Mouse (Mus musculus): ENCODE measurements around the gene Gm20388.

The Gm20388 gene

DNA sequence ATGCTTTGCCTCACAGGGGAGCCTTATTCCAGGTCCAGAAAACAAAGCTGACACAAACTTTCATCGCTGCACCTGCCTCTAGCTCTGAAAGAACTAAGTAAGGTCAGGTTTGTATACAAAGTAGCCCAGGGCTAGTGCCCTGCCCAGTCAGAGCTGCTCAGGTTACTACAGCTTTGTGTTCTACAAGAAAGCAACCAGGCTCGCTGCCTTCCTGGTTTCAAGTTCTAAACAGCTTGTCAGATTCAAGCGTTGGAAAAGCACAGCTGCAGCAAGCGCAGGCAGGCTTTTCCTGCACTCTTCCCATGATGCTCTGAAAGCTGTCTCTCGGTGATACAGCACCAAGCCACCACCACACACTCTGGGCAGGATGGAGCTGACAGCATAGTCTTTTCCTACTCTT lies 4286.2 kb downstream of the Gm20388 start:
- DNase-seq = no peak

DNA sequence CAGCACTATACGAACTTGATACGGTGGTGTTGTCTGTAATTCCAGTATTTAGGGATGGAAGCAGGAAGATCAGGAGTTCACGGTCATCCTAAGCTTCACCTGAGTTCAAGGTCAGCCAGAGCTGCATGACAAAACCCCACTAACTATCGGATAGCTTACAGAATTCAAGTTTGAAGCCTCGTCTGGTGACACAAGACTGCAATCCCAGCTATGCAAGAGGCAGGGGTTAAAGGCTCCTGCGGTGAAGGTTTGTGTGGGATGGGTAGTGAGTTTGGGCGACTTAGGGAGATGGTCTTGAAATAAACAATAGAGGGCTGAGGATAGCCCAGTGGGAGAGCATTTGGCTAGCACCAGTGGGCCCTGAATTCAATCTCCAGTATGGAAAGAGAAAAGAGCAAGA lies 4287.6 kb downstream of the Gm20388 start:
- no peak for DNase-seq

DNA sequence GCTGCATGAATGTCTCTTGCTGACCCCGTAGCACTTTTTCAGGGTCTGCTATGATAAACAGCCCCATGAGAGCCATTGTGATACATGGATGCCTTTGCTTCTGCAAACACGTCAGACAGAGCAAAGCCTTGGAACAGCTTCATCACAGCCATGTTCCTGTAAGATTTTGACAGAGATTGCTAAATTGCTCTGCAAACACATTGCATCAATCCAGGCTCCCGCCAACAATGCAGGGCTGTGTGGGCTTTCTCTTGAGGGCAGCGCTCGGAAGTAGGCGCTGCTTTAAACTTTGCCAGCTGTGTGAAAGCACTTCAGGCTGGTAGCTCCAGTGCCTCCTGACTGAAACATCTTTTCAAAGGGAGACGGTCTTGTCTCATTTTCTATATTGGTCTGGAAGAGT lies 4289.8 kb downstream of the Gm20388 start:
- no peak for DNase-seq

DNA sequence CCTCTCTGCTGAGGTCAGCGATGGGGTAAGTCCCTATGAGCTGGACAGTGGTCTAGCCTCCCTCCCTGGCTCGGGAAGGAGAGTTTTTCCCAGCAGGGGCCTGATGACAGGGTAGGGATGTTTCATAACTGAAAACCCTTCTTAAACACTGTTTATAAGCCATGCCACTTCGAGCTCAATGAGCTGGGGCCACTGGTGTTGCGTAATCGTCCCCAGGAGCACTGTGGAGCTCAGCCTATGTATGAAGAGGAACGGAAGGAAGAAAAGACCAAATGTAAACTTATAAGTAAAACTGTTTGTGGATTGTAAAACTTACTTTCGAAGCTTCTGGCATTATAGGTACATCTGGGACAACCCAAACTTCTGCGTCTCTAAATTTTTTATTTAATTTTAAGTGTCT lies 4291.1 kb downstream of the Gm20388 start:
- DNase-seq = no peak

DNA sequence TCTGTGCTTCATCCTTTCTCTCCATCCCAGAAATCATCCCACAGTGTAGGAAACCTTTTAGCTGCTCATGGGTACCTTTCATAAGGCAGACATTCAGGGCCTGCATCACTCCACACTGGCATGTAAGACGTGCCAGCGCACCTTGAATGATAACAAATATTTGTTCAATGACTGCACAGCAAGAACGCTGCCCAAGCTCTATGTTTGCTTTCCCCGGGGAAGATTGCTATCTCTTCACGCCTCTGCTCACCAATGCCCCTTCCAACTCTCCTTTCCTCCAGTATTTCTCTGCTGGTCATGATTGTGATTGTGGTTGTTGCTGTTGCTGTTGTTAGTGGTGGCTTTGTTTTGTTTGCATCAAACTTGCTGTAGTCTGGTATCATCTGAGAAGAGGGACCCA lies 4292.3 kb downstream of the Gm20388 start:
- no peak for DNase-seq

DNA sequence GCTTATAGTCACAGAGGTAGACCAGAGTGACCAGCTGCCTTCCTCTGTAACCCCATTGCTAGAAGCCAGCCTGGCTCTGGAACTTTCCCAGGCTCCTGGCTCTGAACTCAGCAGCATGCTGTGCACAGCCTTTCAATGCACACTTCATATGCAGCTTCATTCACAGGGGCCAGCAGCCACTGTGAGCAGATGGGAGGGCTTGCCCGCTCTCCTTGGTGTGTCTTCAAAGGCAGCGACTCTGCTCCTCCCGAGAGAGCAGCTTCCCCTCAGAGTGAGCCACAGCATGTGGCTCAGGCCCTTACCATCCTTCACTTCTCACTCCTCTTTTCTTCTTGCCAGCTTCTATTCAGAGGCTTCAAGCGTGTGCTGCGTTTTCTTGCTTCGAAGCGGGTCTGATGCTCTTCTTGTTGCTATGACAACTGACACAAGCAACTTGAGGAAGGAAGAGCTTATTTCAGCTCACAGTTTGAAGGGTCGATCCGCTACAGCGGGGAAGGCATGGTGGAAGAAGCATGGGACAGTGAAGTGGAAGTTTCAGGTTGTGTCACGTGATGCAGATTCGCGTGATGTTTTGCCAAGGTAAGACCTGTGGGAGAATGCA lies 4293.5 kb downstream of the Gm20388 start:
- DNase-seq = peak in 1 of 2 experiments; percentile 28

DNA sequence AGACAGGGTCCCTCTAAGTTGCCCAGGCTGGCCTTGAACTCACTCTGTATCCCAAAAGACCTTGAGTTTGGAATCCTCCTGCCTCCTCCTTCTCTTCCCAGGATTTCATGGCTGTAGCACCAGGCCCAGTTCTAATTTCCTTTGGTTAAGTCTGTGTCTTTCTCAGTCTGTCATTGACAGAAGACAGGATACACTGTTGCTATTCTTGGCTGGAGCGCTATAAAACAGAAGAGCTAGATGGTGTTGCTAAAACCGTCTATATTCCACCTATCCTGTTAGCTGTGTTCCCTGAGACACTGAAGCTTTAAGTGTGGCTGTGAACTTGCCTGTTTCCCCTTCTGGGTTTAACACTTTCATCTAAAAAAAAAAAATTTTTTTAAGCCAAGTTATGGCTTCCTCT lies 4301.5 kb downstream of the Gm20388 start:
- DNase-seq = no peak

DNA sequence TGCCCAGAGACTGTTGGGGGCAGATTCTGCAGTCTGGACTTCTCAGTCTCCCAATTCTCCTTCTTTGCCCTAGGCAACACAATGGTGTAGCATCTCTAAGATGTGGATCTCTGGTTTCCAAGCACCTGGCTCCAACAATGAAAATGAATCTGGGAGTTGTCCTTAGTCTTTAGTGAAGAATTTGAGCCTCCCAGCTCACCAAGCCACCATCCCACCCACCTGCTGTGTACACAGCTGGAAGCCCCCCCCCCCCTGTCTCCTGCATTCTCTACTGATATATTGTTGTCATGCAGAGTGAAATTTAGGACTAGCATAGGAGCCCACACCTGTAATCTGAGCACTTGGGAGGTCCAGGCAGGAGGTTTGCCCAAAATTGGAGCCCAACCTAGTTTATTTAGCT lies 4306.3 kb downstream of the Gm20388 start:
- no peak for DNase-seq

DNA sequence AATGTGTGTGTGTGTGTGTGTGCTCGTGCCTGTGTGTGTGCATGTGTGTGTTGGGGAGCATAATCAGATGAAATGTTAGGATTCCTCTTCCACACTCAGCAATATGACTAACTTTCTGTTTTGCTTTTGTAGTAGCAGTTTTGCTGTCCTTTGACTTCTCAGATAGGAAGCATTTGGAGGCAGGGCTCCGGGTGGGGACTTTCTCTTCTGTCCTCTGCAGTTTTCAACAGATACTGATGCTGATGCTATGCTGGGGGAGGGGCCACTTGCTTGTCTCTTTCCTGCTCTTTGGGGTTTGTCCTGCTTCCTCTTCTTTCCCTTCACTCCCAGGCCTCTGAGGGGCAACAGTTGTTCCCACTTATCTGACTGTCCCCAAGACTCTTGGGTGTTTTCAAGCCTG lies 4319.2 kb downstream of the Gm20388 start:
- no peak for DNase-seq

DNA sequence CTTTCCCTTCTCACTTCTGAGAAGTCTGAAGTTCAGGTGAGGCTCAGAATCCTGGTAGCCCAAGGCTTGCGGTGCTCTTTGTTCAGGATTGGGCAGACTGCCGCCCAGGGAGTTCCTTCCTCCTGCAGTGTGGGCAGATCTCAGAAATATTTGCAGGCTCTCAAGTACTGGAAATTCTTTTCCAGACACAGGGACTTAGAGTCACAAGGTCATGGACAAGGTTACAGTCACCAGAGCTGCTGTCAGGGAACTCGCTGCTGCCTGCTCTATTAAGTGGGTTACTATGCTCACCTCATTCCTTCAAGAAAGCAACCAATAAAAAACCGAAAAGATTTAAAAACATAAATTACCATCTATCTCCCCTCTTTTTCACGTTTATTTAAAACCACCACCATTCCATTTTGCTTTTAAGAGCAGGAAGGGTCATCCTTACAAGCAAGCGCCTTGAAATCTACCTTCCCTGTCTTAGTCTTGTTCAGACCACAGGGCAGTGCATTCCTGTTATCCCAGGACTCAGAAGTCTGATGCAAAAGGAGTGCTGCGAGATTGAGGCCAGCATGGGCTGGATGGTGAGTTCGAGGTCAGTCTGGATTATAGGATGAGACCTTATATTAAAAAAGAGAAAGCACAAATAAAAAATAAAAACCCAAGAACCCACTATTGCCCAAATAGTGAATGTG lies 4320.0 kb downstream of the Gm20388 start:
- no peak for DNase-seq

DNA sequence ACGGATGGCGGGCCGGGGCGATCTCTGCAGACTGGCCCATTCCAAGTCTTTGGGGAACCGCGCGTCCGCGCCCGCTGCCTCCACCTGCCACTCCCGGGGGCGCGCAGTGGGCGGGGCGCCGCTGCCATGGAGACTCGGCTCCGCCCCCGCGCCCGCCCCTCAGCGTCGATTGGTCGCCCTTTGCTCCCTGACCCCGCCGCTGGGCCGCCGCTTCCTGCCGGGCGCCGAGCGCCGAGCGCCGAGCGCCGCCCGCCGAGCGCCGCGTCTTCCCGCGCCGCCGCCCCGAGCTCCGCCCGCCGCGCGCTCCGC lies 4320.5 kb downstream of the Gm20388 start, which contains the start of gene Galnt2:
Gene Galnt2 (plus strand): TSS at position 216 of the 309 bp plus-strand sequence.
- DNase-seq = peak; percentile 93 to 98

DNA sequence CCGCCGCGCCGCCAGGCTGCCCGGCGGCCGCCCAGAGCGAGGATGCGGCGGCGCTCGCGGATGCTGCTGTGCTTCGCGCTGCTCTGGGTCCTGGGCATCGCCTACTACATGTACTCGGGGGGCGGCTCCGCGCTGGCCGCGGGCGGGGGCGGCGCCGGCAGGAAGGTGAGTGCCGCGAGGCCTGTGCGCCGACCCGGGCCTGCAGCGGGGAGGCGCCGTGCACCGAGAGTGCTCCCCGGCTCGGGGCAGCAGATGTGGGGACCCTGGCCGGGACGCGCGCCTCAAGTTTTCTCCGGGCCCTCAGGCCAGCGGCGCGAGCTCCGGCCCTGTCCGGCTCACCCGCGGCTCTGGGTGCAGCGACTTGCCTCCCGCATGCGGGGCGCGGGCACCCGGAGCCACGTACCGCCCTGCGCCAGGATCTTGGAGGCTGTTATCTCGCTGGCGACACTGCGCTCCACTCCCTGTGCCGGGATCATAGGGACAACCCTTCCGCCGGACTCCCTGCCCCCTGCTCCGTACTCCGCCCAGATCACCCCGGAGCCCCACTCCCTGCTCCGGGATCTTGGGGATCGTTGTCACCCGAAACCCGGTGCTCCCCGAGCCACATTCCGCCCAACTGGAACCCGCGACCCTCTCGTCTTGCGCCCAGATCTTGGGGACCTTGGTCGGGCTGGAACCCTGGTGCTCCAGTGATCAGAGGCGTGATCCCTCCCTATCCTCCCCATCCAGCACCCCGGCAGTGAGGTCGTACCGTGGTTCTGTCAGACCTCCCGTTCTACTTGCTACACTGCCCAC lies 4321.0 kb downstream of the Gm20388 start:
- peak; percentile 50 to 76 for DNase-seq

DNA sequence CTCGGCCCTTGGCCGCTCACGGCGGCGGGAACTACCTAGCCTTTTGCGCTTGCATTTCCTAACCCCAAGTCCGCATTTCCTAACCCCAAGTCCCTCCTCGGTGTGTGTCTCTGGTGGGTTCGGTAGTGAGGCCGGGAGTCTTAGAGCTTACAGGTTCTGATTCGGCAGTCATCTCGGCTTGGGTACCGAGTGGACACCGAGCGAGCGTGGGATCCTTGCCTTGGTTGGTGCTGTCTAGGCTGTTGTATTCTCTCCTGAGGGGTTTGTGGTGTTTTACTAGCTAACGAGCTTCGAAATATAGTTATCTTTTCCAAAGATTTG lies 4321.6 kb downstream of the Gm20388 start:
- no peak for DNase-seq

DNA sequence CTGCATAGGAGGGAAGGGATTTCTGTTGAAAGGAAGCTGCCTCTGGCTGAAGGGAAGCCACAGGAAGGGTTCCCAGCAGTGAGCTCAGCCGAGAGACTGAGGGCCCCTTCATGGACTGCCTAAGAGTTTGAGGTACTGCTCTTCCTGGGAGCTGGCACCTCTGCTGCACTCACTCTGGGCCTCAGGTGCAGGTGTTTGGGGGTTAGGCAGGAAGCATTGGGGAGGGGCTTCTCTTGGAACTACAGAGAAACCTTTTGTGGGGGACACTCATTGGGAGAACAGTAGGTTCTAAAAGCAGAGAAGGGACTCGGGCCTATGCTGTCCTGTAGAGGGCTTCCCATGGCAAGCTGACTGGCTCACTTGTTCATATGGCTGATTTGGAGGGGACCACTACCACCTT lies 4323.9 kb downstream of the Gm20388 start:
- peak in 1 of 2 experiments; percentile 4 for DNase-seq

DNA sequence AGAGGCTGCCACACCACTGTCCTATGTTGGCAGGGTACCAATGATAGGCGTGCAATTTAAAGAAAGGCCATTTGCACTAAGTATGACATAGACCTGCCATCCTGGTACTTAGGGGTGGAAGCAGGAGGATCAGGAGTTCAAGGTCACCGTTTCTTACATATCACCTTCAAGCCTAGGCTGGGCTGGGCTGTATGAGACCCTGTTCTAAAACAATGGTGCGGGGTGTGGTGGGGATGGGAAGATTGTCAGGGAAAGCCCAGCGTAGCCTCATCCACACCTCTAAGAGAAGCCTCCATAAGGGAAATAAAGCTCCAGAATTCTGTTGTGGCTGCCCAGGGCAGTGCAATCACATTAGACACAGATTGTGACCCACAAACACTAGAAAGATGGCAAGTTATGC lies 4324.9 kb downstream of the Gm20388 start:
- DNase-seq = no peak

DNA sequence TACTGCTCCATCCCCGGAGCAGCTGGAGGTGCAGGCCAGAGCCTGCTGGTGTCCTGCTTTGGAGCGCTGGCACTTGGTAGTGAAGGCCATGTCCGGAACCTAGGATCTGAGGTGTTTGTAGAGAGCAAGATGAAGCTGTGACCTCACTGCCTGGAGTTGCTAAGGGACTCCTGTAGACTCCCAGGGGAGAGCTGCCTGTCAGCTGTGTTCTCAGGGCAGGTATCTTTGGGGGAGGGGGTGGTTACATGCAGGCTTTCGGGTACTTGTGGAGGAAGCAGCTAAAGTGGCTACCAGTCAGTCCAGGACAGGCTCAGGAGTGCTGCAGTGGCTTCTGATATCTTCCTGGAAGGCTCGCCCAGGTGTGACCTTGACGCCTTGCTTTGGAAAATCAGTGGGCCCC lies 4328.7 kb downstream of the Gm20388 start:
- DNase-seq = no peak

DNA sequence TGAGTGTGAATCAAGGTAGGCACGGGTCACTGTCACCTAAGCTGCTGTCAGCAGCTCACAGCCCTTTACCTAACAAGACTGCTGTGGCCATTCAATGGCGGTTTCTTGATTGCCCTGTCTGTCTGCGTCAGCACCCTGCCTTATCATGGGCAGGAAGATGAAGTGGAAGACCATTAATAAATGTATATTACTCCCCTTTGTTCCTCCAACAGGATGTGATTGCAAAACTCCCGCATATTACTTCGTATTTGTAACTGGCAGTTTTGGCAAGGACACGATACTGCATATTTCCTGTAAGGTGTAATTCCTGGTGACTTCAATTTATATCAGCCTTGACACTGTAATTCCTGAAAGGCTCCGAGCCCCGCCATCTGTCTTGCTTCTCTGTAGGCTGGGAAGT lies 4330.3 kb downstream of the Gm20388 start:
- DNase-seq = peak in 1 of 2 experiments; percentile 5

DNA sequence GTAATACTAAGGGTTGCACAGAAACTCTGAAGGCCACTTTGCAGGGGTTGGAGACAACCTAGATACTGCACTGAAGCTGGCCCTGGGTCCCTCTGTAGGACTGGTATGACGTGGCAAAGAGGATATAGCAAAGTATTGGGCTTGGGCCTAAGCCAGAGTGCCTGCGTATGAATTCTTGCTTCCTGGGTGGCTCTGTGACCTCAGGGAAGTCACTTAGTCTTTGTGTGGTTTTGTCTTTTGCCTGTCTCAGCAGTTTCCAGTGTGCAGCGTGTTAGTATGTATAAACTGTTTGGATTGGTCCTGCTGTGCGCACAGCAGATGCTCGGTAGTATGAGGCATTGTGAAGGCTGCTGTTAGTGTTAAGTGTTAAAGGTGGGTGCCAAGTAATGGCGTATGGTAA lies 4331.6 kb downstream of the Gm20388 start:
- no peak for DNase-seq

DNA sequence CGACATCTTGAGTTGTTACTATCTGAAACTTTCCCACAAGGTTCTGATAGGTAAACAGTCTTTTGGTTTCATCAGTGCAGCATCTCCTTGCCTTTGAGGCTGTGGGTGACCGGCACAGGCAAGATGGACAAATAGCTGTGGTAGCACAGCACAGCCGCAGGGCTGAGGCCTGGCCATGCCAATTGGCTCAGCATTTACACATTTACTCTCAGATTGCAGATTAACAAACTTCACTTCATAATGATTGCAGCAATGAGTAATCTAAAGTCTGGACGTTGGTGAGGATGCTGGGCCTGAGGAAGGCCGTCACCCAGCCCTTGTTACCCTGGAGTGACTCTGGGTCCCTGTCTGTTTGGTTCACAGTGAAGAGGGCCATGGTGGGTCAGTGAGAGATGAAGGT lies 4332.3 kb downstream of the Gm20388 start:
- peak in 1 of 2 experiments; percentile 2 for DNase-seq

DNA sequence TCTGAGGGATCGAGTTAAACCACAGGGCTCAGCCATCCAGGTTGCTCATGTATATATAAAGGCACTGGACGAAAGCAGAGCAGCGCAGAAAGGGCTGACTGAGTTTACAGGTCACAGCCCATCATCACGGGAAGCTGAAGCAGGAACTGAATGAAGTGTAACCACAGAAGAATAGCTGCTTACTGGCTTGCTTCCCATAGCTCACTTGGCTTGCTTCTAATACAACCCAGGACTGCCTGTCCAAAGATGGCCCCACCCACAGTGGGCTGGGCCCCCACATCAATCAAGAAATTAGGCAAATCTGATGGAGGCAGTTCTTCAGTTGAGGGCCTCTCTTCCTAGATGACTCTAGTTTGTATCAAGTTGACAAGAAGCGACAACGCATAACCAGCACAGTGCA lies 4336.9 kb downstream of the Gm20388 start:
- no peak for DNase-seq

DNA sequence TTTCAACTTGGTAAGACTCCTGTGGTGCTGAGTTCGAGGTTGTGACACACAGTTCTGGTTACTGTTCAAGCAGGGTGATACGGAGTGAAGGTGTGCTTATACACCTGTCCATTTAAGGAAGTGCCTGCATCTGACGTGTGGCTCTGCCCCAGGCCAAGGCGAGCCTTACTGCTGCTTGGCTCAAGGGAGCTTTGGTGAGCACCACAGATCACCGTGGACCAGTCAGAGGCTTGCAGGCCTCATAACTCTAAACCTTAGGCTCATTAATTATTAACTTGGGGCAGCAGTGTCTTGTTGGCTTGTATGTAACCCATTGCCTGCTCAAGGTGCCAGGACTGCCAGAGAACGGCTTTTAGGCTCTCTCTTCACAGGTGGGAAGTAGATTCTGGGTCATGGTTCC lies 4338.0 kb downstream of the Gm20388 start:
- no peak for DNase-seq

DNA sequence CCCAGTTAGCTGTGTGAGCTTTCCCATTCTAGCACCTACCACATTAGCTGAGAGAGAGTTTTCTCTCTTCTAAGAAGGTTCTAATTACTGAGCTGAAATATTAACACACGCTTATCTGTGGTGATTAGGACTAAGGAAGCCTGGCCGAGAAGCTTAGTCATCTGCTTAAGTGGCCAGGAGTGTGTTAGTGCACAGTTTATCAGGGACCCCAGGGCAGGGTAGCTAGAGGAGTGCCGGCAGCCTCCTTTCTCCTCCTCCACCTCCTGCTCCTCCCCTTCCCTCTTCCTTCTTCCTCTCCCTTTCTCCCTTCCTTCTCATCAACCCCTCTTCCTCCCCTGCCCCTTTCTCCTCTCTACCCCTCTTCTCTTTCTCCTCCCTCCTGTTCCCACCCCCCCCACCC lies 4339.6 kb downstream of the Gm20388 start:
- no peak for DNase-seq

DNA sequence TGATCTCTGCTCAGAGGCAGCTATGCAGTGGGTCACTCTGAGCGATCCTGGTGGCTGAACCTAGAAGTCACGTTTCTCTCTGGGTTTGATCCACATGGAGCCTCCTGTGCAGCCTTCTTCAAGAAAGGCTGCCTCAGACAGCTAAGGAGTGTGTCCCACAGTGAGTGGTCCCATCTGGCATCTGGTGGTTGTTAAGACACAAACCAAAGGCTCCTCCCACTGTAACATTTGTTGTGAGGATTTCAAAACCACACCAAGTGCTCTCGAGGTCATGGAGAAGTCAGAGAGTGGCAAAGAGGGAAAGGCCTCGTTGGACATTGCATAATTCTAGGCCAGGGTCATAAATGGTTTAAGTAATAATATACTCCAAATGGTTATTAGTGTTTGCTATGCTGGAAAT lies 4340.1 kb downstream of the Gm20388 start:
- DNase-seq = no peak

DNA sequence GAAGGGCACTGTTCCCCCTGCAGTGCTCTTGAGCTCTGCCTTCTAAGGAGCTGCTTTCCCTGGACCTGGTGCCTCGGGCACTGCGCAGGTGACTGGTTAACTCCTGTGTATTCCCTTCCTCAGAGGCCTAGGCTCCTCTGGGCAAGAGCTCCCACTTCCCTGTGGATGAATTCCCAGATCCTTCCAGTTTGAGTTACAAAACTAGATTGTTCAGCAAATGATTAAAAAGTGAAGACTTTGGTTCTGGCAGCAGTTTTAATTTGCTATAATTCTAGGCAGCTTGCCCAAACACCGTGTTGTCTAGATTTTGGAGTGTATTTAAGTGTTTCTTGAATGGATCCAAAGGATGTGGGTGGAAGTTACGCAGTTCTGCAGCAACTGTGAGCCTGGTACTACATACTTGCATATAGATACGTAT lies 4341.9 kb downstream of the Gm20388 start:
- no peak for DNase-seq
